Mouse (Mus musculus) MEL (cell line): ENCODE data around the gene Arhgdib. TPM values are rescaled to one million over a fixed set of nuclear protein-coding genes. Genes with fewer than 3 reads are reported as not detected.

ENCODE experiments used
- DNase-seq: peaks from one replicate; pipeline ENCODE4 v3.0.0; 2011; ENCODE audit warnings: low read depth, low spot score
- H3K27ac ChIP-seq: 2 replicates; pipeline ENCODE4 v1.5.1; 2012; ENCODE audit warnings: low read depth, mild to moderate bottlenecking, control low read depth, low read length, moderate library complexity; ENCODE audit not compliant: control insufficient read depth
- H3K27me3 ChIP-seq, 2 experiments: fragments of 150-350 bp in 1 of 2; sonication (generic) in 1 of 2; 2 replicates each; pipeline ENCODE4 v1.6.1; 2012; ENCODE audit warnings: low read length in 2 of 2, mild to moderate bottlenecking in 2 of 2, improper control_type of control experiment in 1 of 2, moderate library complexity in 1 of 2; ENCODE audit not compliant: insufficient read depth in 2 of 2, control insufficient read depth in 1 of 2
- H3K36me3 ChIP-seq, 2 experiments: 2 replicates each; pipeline ENCODE4 v1.6.1; 2012 to 2014; ENCODE audit warnings: low read length in 2 of 2, improper control_type of control experiment in 1 of 2, inconsistent platforms in 1 of 2, mild to moderate bottlenecking in 1 of 2; ENCODE audit not compliant: insufficient read depth in 2 of 2, control insufficient read depth in 1 of 2
- H3K4me1 ChIP-seq, 2 experiments: fragments of 150-350 bp in 1 of 2; sonication (generic) in 1 of 2; 2 replicates each; pipeline ENCODE4 v1.6.1; 2012; ENCODE audit warnings: low read length in 2 of 2, improper control_type of control experiment in 1 of 2, mild to moderate bottlenecking in 1 of 2; ENCODE audit not compliant: insufficient read depth in 2 of 2, control insufficient read depth in 1 of 2
- H3K4me3 ChIP-seq, 2 experiments: fragments of 150-350 bp in 1 of 2; sonication (generic) in 1 of 2; 2 replicates each; pipeline ENCODE4 v1.5.1; 2012; ENCODE audit warnings: low read depth in 2 of 2, low read length in 2 of 2, mild to moderate bottlenecking in 2 of 2, moderate library complexity in 2 of 2, control low read depth in 1 of 2, improper control_type of control experiment in 1 of 2; ENCODE audit not compliant: control insufficient read depth in 1 of 2, insufficient read depth in 1 of 2
- H3K79me2 ChIP-seq: 2 replicates; pipeline ENCODE4 v1.6.1; 2012; ENCODE audit warnings: mild to moderate bottlenecking, low read length, moderate library complexity; ENCODE audit not compliant: control insufficient read depth, poor library complexity, insufficient read depth
- H3K9ac ChIP-seq: 2 replicates; pipeline ENCODE4 v1.6.1; 2012; ENCODE audit warnings: low read depth, mild to moderate bottlenecking, control low read depth, low read length, moderate library complexity; ENCODE audit not compliant: control insufficient read depth, poor library complexity, severe bottlenecking
- H3K9me3 ChIP-seq: fragments of 150-350 bp; sonication (generic); replicated peaks from 2 replicates; pipeline ENCODE4 v1.6.1; 2012; ENCODE audit warnings: mild to moderate bottlenecking, low read length, improper control_type of control experiment, moderate library complexity; ENCODE audit not compliant: insufficient read depth
- BHLHE40 ChIP-seq: IDR thresholded peaks from 2 replicates; pipeline ENCODE4 v1.6.1; 2012; ENCODE audit warnings: low read depth, mild to moderate bottlenecking, inconsistent platforms, low read length, improper control_type of control experiment, borderline replicate concordance
- CTCF ChIP-seq, 3 experiments: IDR thresholded peaks in 2 of 3; conservative IDR thresholded peaks in 1 of 3; 2 replicates each; pipeline ENCODE4 v1.5.1; 2011 to 2012; ENCODE audit warnings: low read length in 3 of 3, low read depth in 2 of 3, mild to moderate bottlenecking in 2 of 3, improper control_type of control experiment in 1 of 3, inconsistent platforms in 1 of 3, mixed read lengths in 1 of 3, moderate library complexity in 1 of 3; ENCODE audit not compliant: control insufficient read depth in 1 of 3, insufficient read depth in 1 of 3, poor library complexity in 1 of 3, severe bottlenecking in 1 of 3
- ELF1 ChIP-seq: IDR thresholded peaks from 2 replicates; pipeline ENCODE4 v1.6.1; 2014; ENCODE audit warnings: low read depth, mild to moderate bottlenecking, inconsistent platforms, low read length, improper control_type of control experiment, moderate library complexity
- ETS1 ChIP-seq: IDR thresholded peaks from 2 replicates; pipeline ENCODE4 v1.6.1; 2012; ENCODE audit warnings: low read depth, mild to moderate bottlenecking, inconsistent platforms, low read length, improper control_type of control experiment, moderate library complexity
- GABPA ChIP-seq: IDR thresholded peaks from 2 replicates; pipeline ENCODE4 v1.6.1; 2012; ENCODE audit warnings: low read depth, mild to moderate bottlenecking, inconsistent platforms, low read length, improper control_type of control experiment, moderate library complexity
- MAZ ChIP-seq: IDR thresholded peaks from 2 replicates; pipeline ENCODE4 v1.6.1; 2012; ENCODE audit warnings: low read depth, mild to moderate bottlenecking, inconsistent platforms, low read length, improper control_type of control experiment
- POLR2AphosphoS5 ChIP-seq: IDR thresholded peaks from 2 replicates; pipeline ENCODE4 v1.6.1; 2012; ENCODE audit warnings: low read depth, borderline replicate concordance, mild to moderate bottlenecking, inconsistent platforms, low read length, moderate library complexity, mixed read lengths
- RAD21 ChIP-seq: IDR thresholded peaks from 2 replicates; pipeline ENCODE4 v1.6.1; 2011; ENCODE audit warnings: mild to moderate bottlenecking, low read depth, low read length, improper control_type of control experiment
- SMC3 ChIP-seq: IDR thresholded peaks from 2 replicates; pipeline ENCODE4 v1.6.1; 2011; ENCODE audit warnings: low read depth, low read length, improper control_type of control experiment
- TBP ChIP-seq: IDR thresholded peaks from 2 replicates; pipeline ENCODE4 v1.8.0; 2011; ENCODE audit warnings: low read depth, low read length, improper control_type of control experiment
- UBTF ChIP-seq: IDR thresholded peaks from 2 replicates; pipeline ENCODE4 v1.6.1; 2012; ENCODE audit warnings: low read depth, mild to moderate bottlenecking, inconsistent platforms, low read length, improper control_type of control experiment, moderate library complexity, borderline replicate concordance; ENCODE audit not compliant: insufficient read depth
- ZKSCAN1 ChIP-seq: IDR thresholded peaks from 2 replicates; pipeline ENCODE4 v1.6.1; 2012; ENCODE audit warnings: low read depth, mild to moderate bottlenecking, inconsistent platforms, low read length, improper control_type of control experiment, moderate library complexity
- polyA plus RNA-seq, 2 experiments: library from polyadenylated mRNA; stranded (reverse) in 1 of 2; unstranded in 1 of 2; fragments of >175 nt in 1 of 2; fragments of >200 nt in 1 of 2; gene quantifications; 2 replicates each; pipeline versions ENCODE4 v1.2.1 to v1.2.4; 2012; ENCODE audit warnings: low replicate concordance in 2 of 2, low read depth in 1 of 2; ENCODE audit not compliant: insufficient read length in 2 of 2, insufficient read depth in 1 of 2, missing spikeins in 1 of 2
- total RNA-seq: library from RNA; depleted of rRNA; stranded (reverse); fragments of 300-350 nt; gene quantifications from 2 replicates; pipeline ENCODE4 v1.2.3, GENCODE M21; 2012

The Arhgdib gene
- total and polyA plus RNA-seq, 3 experiments: 102 to 408 (median 346) TPM

- Histone ChIP-seq H3K27me3 (no peaks in the 10 kb centered on the region), H3K4me1 (no peaks in the 10 kb centered on the region), H3K9me3 (no peaks in the 10 kb centered on the region), H3K36me3 (peaks cover 0 to 3% of the 10 kb centered on the region in 2 experiments; a peak in 1 of 4 replicates), H3K4me3 (no peak overlapping the region), H3K9ac (no peak overlapping the region), H3K79me2 (no peaks in the 10 kb centered on the region), H3K27ac (no peak overlapping the region)
- DNase-seq: peak; percentile 41
- TF ChIP-seq MAZ (no peak), UBTF (no peak), CTCF (IDR thresholded peaks at IDR 0.05 in 2 of 3, conservative IDR thresholded peaks at IDR 0.05 in 1 of 3; ENCODE audit: control insufficient read depth in 1 of 3, insufficient read depth in 1 of 3, low read depth in 2 of 3, low read length in 3 of 3, poor library complexity in 1 of 3, severe bottlenecking in 1 of 3) (peak in 2 of 3 experiments; percentile 29 to 52; a peak in 3 of 6 replicates), GABPA (no peak), SMC3 (peak; percentile 71), RAD21 (peak; percentile 36)
These were observed 21.1 kb downstream of the Arhgdib start for GRCm38 (mm10) chr6:136920320-136921257.

GRCm38 (mm10) chr6:136917885-136918284 lies 23.8 kb downstream of the Arhgdib start:
- Histone ChIP-seq H3K27me3 (no peaks in the 10 kb centered on the region), H3K9ac (no peak overlapping the region), H3K36me3 (no peaks in the 10 kb centered on the region; a peak in 1 of 4 replicates), H3K27ac (no peak overlapping the region), H3K9me3 (no peaks in the 10 kb centered on the region), H3K79me2 (no peaks in the 10 kb centered on the region), H3K4me1 (no peaks in the 10 kb centered on the region), H3K4me3 (no peak overlapping the region)
- TF ChIP-seq ETS1: no peak
- TF ChIP-seq ELF1: no peak
- no peak for TF ChIP-seq TBP
- TF ChIP-seq BHLHE40: no peak
- no peak for TF ChIP-seq ZKSCAN1
- no peak for TF ChIP-seq POLR2AphosphoS5
- DNase-seq: no peak
